Mouse (Mus musculus): Measurements from ENCODE around the gene Ly6g6e. TPM values are rescaled to one million over a fixed set of nuclear protein-coding genes. Genes with fewer than 3 reads are reported as not detected.

Ly6g6e gene
- polyA plus RNA-seq, 1 experiment from 2014 or later: 0.21 TPM

- WGBS: under 1% methylated on average over 48 of the region's 48 CpGs
- Histone ChIP-seq H3K9ac (peak within 1 kb of the TSS; percentile 26; the same call in 1 of the 2 replicates), H3K27ac (no peak within 1 kb of the TSS), H3K4me3 (peak within 1 kb of the TSS; percentile 13), H3K4me1 (peaks cover 18% of the 10 kb centered on the region), H3K9me3 (no peaks in the 10 kb centered on the region), H3K27me3 (replicated peaks) (peaks cover 41% of the 10 kb centered on the region), H3K36me3 (replicated peaks) (peaks cover 4% of the 10 kb centered on the region; the same call in 1 of the 2 replicates), H3K4me2 (peak within 1 kb of the TSS; percentile 43)
- no peak for ATAC-seq (replicated peaks)
Measured at GRCm38 (mm10) chr17:35064951-35065947, 11.5 kb upstream of the Ly6g6e start, which contains the start of gene Ly6g6c. Gene Ly6g6c, plus strand, starts transcription at chr17:35065388.

GRCm38 (mm10) chr17:35066084-35066483 is 10.6 kb upstream of the Ly6g6e start, which contains the start of gene Mpig6b:
Gene Mpig6b, minus strand, starts transcription at chr17:35066184.
- ATAC-seq (replicated peaks): no peak
- WGBS: 46% methylated on average over 10 of the region's 10 CpGs
- Histone ChIP-seq H3K4me1 (peaks cover 10% of the 10 kb centered on the region; the same call in 1 of the 2 replicates), H3K4me2 (peak within 1 kb of the TSS; percentile 43), H3K27me3 (replicated peaks) (peaks cover 41% of the 10 kb centered on the region), H3K9ac (peak within 1 kb of the TSS; percentile 26; the same call in 1 of the 2 replicates), H3K9me3 (no peaks in the 10 kb centered on the region), H3K36me3 (replicated peaks) (peaks cover 4% of the 10 kb centered on the region; the same call in 1 of the 2 replicates), H3K4me3 (peak within 1 kb of the TSS; percentile 13), H3K27ac (no peak within 1 kb of the TSS)

- Histone ChIP-seq H3K4me1 (peaks cover 10% of the 10 kb centered on the region; the same call in 1 of the 2 replicates), H3K36me3 (replicated peaks) (no peaks in the 10 kb centered on the region), H3K27ac (no peak overlapping the region), H3K27me3 (replicated peaks) (peaks cover 36% of the 10 kb centered on the region), H3K4me3 (no peak overlapping the region), H3K4me2 (no peak overlapping the region), H3K9me3 (no peaks in the 10 kb centered on the region), H3K9ac (no peak overlapping the region)
- 86% methylated on average over 17 of the region's 17 CpGs for WGBS
- ATAC-seq (replicated peaks): no peak
Measured at GRCm38 (mm10) chr17:35068213-35068914, 8.3 kb upstream of the Ly6g6e start.

GRCm38 (mm10) chr17:35070556-35071229 is 6.0 kb upstream of the Ly6g6e start:
- no peaks in the 10 kb centered on the region for H3K36me3 ChIP-seq (replicated peaks)
- no peaks in the 10 kb centered on the region for H3K9me3 ChIP-seq
- no peak overlapping the region for H3K9ac ChIP-seq
- ATAC-seq (replicated peaks): no peak
- H3K27ac ChIP-seq: no peak overlapping the region
- peaks cover under 1% of the 10 kb centered on the region; the same call in 1 of the 2 replicates for H3K4me1 ChIP-seq
- H3K27me3 ChIP-seq (replicated peaks): peaks cover 14% of the 10 kb centered on the region
- no peak overlapping the region for H3K4me2 ChIP-seq
- no peak overlapping the region for H3K4me3 ChIP-seq
- WGBS: 68% methylated on average over 6 of the region's 6 CpGs

GRCm38 (mm10) chr17:35071454-35071853 is 5.2 kb upstream of the Ly6g6e start:
- Histone ChIP-seq H3K4me3 (no peak overlapping the region), H3K27me3 (replicated peaks) (peaks cover 8% of the 10 kb centered on the region; the same call in 1 of the 2 replicates), H3K27ac (no peak overlapping the region), H3K4me2 (no peak overlapping the region), H3K4me1 (no peaks in the 10 kb centered on the region), H3K9ac (no peak overlapping the region), H3K36me3 (replicated peaks) (no peaks in the 10 kb centered on the region), H3K9me3 (no peaks in the 10 kb centered on the region)
- 85% methylated on average over 9 of the region's 9 CpGs for WGBS
- no peak for ATAC-seq (replicated peaks)

- WGBS: 57% methylated on average over 17 of the region's 17 CpGs
- H3K9me3 ChIP-seq: no peaks in the 10 kb centered on the region
- H3K9ac ChIP-seq: no peak overlapping the region
- no peaks in the 10 kb centered on the region for H3K27me3 ChIP-seq (replicated peaks)
- no peak for ATAC-seq (replicated peaks)
- H3K4me1 ChIP-seq: peaks cover 11% of the 10 kb centered on the region; the same call in 1 of the 2 replicates
- H3K27ac ChIP-seq: no peak overlapping the region
- H3K4me2 ChIP-seq: no peak overlapping the region
- no peaks in the 10 kb centered on the region for H3K36me3 ChIP-seq (replicated peaks)
- H3K4me3 ChIP-seq: no peak overlapping the region
Measured at GRCm38 (mm10) chr17:35074097-35074496, 2.6 kb upstream of the Ly6g6e start.

GRCm38 (mm10) chr17:35077285-35077684 is 583 bp downstream of the Ly6g6e start:
- ATAC-seq (replicated peaks): no peak
- Histone ChIP-seq H3K9ac (no peak overlapping the region), H3K36me3 (replicated peaks) (no peaks in the 10 kb centered on the region), H3K27ac (no peak overlapping the region), H3K9me3 (no peaks in the 10 kb centered on the region), H3K4me3 (peak overlapping the region; percentile 21; the same call in 1 of the 2 replicates), H3K4me1 (peaks cover 11% of the 10 kb centered on the region; the same call in 1 of the 2 replicates), H3K4me2 (peak overlapping the region; percentile 43; the same call in 1 of the 2 replicates), H3K27me3 (replicated peaks) (no peaks in the 10 kb centered on the region)
- 41% methylated on average over 2 of the region's 2 CpGs for WGBS

GRCm38 (mm10) chr17:35077786-35078233 is 1.1 kb downstream of the Ly6g6e start, which contains the start of gene Ly6g6d:
Gene Ly6g6d, minus strand, starts transcription at chr17:35078065.
- Histone ChIP-seq H3K4me2 (peak within 1 kb of the TSS; percentile 43), H3K4me1 (peaks cover 11% of the 10 kb centered on the region; the same call in 1 of the 2 replicates), H3K9ac (no peak within 1 kb of the TSS; the same call in 1 of the 2 replicates), H3K9me3 (no peaks in the 10 kb centered on the region), H3K27ac (no peak within 1 kb of the TSS), H3K27me3 (replicated peaks) (no peaks in the 10 kb centered on the region), H3K4me3 (peak within 1 kb of the TSS; percentile 21), H3K36me3 (replicated peaks) (no peaks in the 10 kb centered on the region)
- ATAC-seq (replicated peaks): 0 out of 2 replicates have a peak, but pooled peaks have one; percentile 37
- 9% methylated on average over 14 of the region's 14 CpGs for WGBS

GRCm38 (mm10) chr17:35079778-35080177 is 3.1 kb downstream of the Ly6g6e start:
- Histone ChIP-seq H3K9me3 (no peaks in the 10 kb centered on the region), H3K36me3 (replicated peaks) (no peaks in the 10 kb centered on the region), H3K9ac (no peak overlapping the region), H3K4me1 (peaks cover 11% of the 10 kb centered on the region; the same call in 1 of the 2 replicates), H3K4me3 (no peak overlapping the region), H3K27me3 (replicated peaks) (no peaks in the 10 kb centered on the region), H3K27ac (no peak overlapping the region), H3K4me2 (no peak overlapping the region)
- WGBS: 72% methylated on average over 9 of the region's 9 CpGs
- ATAC-seq (replicated peaks): no peak

GRCm38 (mm10) chr17:35080248-35080647 is 3.5 kb downstream of the Ly6g6e start:
- H3K27ac ChIP-seq: no peak overlapping the region
- 62% methylated on average over 6 of the region's 6 CpGs for WGBS
- no peak overlapping the region for H3K9ac ChIP-seq
- no peak for ATAC-seq (replicated peaks)
- no peak overlapping the region for H3K4me3 ChIP-seq
- H3K36me3 ChIP-seq (replicated peaks): no peaks in the 10 kb centered on the region
- H3K4me1 ChIP-seq: peaks cover 11% of the 10 kb centered on the region; the same call in 1 of the 2 replicates
- H3K4me2 ChIP-seq: no peak overlapping the region
- H3K9me3 ChIP-seq: no peaks in the 10 kb centered on the region
- no peaks in the 10 kb centered on the region for H3K27me3 ChIP-seq (replicated peaks)

GRCm38 (mm10) chr17:35080710-35081109 is 4.0 kb downstream of the Ly6g6e start:
- Histone ChIP-seq H3K4me2 (no peak overlapping the region), H3K27me3 (replicated peaks) (no peaks in the 10 kb centered on the region), H3K27ac (no peak overlapping the region), H3K4me1 (peaks cover 11% of the 10 kb centered on the region; the same call in 1 of the 2 replicates), H3K9ac (no peak overlapping the region), H3K36me3 (replicated peaks) (no peaks in the 10 kb centered on the region), H3K4me3 (no peak overlapping the region), H3K9me3 (no peaks in the 10 kb centered on the region)
- WGBS: 87% methylated on average over 4 of the region's 4 CpGs
- no peak for ATAC-seq (replicated peaks)

Measured in midbrain, embryonic 15.5 days (tissue).